Mouse (Mus musculus) heart, adult 18-20 months (tissue): ENCODE results near the gene Cyp2a4. TPM values are rescaled to one million over a fixed set of nuclear protein-coding genes. Genes with fewer than 3 reads are reported as not detected.
"Not testable (repeated sequence)": the region's sequence is repeated elsewhere in the genome, so short reads cannot be mapped to it uniquely, and the experiment has no call there.

Experiments used
- DNase-seq, 2 experiments: peaks; one replicate each; pipeline ENCODE4 v3.0.0; 2021 to 2022; ENCODE audit warnings: mixed read lengths in 1 of 2
- long read RNA-seq, 2 experiments: library from polyadenylated mRNA; stranded (forward); transcript quantifications; one replicate each; pipeline ENCODE4 v2.0.0; 2021
- total RNA-seq, 2 experiments: library from RNA; stranded (reverse); gene quantifications; 2 replicates each; pipeline ENCODE4 v1.2.3; 2021

The Cyp2a4 gene
- total RNA-seq = under 1 TPM in 1 of 2 experiments, not detected in 1; 0.18 TPM
- long read RNA-seq, experiment 1 = 0 reads
- long read RNA-seq, experiment 2 = 0 reads

DNA sequence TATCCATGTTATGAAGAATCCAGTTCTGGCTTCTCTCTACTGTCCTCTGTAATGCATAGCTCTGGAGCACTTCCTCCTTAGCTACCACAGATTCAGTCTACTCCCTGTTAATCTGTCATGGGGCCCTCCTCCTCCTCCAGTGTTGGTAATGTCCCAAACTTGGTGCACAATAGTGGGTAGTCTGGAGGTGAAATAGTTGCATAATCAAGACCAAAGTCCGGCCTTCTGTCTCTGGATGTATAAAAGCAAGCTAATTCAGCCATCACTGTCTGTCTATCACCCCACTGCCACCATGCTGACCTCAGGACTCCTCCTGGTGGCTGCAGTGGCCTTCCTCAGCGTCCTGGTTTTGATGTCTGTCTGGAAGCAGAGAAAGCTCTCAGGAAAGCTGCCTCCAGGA, at the start of gene Cyp2a4:
TSS of gene Cyp2a4 (plus strand) at position 244 of the 400 bp plus-strand sequence.
- DNase-seq = not testable (repeated sequence)

DNA sequence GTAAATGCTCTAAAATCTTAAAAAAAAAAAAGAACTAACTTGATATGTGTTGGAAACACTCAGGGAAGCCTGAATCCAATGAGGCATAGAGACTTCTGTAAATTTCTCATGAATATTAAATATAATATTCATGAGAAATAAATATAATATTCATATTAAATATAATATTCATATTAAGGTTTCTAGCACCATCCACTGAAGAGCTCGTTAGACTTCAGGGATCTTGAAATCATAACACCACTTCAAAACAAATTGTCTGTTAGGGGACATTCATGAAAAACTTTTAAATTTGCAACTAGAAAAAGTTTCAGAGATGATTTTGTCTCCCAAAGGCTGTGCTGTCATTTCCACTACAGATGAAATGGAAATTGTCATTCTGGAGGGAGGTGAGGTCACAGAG, 46.9 kb upstream of the Cyp2a4 start, which contains the start of gene Vmn1r184:
TSS of gene Vmn1r184 (plus strand) at position 301 of the 400 bp plus-strand sequence.
- DNase-seq = not testable (repeated sequence)

DNA sequence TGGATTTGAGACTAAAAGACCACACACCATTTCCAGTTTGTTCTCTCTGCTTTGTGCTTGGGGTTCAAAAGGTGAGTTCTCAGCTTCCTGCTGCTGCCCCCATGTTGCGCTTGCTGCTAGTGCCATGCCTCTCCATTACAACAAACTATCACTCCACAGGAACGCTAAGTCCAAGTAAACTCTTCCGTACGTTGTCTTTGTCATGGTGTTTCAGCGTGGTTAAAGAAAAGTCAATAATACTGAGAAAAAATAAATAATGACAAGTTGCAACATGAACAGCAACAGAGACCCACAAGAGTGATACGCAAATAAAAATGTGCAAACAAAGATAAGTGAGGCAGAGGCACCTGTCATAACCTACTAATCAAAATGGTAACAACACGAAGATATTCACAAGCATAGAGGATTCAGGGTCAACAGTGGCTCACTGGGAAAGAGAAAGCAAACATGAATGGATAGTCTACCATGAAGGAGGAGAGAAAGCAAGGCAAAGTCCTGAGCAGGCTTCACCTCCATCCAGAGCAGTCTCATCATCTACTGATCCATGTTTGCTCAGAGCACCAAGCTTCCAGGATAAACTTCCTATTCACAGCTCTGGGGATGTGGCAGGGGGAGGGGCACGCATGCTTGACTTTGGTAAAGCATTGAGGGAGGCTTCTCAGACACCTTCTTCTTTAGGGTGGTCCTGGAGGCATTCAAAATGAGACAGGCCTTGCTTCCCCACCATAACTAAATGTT, 3.4 kb upstream of the Cyp2a4 start:
- not testable (repeated sequence) for DNase-seq

DNA sequence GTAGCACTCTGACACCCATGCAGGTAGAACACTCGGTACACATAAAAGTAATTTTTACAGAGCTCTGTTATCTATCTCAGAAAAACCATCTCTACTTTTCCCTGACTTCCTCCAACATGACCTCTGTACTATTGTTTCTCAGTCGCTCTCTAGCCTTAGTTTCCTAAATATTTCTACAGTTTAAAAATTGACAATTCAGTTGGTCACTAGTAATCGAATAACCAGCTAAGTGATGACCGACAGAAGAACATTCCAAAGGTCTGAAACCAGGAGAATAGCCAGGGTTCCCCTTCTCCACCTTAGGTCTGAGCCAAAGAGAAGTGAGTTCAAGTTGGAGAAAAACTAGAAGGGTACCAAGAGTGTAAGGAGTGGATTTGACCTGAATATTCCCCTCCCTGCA, 4.8 kb downstream of the Cyp2a4 start:
- not testable (repeated sequence) for DNase-seq

DNA sequence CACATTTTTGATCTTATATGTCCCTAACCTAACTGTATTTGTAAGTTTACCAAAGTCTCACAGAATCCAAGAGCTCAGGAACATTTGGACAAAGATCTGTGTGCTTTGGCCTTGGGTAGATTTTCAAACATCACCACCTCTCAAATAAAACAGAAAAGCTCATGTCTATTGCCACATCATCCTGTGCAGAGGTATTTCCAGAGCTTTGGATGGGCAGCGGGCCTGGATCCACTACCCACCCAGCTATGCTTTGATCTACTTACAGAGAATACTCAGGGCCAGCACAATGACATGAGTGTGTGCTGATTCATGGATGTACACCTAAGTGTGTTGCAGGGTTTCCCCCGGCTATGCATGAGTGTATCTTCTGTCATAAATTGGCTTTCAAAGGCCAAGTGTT, 8.2 kb downstream of the Cyp2a4 start:
- DNase-seq = not testable (repeated sequence)

DNA sequence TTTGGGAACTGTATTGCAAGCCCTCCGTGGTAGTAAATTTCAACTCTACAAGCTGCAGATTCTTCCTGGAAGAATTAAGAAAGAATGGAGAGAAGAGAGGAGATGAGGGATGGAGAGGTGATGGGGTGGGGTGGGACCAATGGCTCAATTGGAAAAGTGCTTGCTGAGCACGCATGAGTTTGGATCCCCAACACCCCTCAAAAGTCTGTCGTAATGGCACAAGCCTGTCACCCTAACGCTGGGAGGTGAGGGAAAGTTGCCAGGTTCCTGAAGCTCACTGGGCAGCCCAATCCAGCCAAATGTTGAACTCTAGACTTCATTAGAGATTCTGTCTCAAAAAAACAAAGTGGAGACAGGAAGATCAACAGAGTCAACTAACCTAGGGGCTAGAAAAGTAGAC, 8.8 kb downstream of the Cyp2a4 start:
- not testable (repeated sequence) for DNase-seq

DNA sequence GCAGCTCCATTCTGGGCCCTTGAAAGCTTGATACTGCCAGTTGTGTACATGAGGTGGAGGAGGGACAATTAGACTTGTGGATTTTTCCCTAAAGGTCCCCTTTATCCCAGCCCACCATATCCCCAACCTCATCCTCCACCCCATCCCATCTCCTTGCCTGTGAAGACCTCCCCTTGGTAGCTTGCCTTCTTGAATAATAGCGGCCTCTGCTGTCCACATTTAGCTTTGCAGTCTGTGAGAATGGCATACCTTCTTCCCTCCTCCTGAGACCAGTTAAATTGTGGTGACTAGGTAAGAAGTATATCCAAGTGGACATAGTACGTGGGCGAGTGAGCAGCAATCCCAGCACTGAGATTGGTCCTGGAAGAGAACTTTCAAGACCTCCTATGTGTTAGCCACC, 13.4 kb downstream of the Cyp2a4 start:
- DNase-seq = peak in 1 of 2 experiments; percentile 7

DNA sequence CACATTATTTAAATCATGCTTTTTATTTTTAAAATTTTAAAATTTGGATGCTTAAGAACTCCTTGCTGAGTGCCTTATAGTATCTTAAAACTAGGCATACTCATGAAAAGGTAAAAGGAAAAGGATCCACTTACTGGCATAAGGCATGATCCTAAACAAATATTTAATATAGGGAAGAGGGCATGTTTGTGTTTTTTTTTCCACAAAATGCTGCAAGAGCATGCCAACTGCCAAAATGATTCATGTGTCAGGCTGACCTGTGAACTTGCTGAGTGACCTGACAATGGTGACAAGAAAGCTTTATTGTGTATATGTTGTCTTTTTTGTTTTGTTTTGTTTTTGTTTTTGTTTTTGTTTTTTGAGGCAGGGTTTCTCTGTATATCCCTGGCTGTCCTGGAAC, 43.2 kb downstream of the Cyp2a4 start:
- not testable (repeated sequence) for DNase-seq

DNA sequence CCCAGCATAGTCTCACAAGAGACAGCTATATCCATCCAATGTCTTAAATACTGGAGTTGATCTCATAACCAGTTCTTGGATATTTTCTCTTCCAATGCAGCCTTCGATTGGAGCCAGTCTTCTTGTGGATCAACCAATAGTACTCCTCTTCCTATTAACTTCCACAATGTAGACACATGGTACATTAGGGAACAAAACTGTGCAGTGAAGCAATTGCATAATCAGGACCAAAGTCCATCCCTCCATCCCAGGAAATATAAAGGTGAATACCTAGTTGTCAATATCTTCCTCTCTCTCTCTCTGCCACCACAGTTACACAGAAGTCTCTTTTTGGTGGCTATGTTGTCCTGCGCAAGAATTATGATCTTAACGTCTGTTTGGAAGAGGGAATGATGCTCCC, 45.3 kb downstream of the Cyp2a4 start:
- not testable (repeated sequence) for DNase-seq

DNA sequence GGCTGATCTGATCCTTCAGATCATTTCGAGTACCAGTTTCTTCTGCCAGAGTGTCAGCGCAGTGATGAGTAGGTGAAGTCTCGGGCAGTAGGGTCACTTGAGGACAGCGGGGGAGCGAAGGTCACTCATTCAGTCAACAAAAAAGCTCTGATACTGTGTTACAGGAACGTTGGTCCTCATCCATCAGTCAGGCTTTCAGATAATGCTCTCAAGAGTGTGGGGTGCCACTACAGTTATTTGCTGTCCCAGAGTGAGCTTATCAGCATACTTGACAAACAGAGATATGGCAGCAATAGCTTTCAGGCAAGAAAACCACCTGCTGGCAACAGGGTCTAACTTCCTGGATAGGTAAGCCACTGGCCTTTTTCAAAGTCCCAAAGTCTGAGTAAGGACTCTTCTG, 49.8 kb downstream of the Cyp2a4 start:
- DNase-seq = not testable (repeated sequence)

Other genes with a start within 250 kb of the Cyp2a4 start
- gene Cyp2b13, start 245.7 kb upstream of the Cyp2a4 start, total RNA-seq = under 1 TPM in 1 of 2 experiments, not detected in 1; 0.21 TPM
- gene Cyp2b9, start 133.8 kb upstream of the Cyp2a4 start, total RNA-seq = not detected
- not detected for gene Vmn1r184, start 46.8 kb upstream of the Cyp2a4 start, total RNA-seq
- not detected for gene Nlrp9c, start 96.5 kb downstream of the Cyp2a4 start, total RNA-seq
- not detected for gene Nlrp4a, start 127.9 kb downstream of the Cyp2a4 start, total RNA-seq
- not detected for gene Nlrp9a, start 227.9 kb downstream of the Cyp2a4 start, total RNA-seq